Mouse (Mus musculus): ENCODE data around the gene Tmem117. TPM values are rescaled to one million over a fixed set of nuclear protein-coding genes. Genes with fewer than 3 reads are reported as not detected.

Gene Tmem117
- polyA plus RNA-seq, 1 experiment from 2014 or later = 2.3 TPM

DNA sequence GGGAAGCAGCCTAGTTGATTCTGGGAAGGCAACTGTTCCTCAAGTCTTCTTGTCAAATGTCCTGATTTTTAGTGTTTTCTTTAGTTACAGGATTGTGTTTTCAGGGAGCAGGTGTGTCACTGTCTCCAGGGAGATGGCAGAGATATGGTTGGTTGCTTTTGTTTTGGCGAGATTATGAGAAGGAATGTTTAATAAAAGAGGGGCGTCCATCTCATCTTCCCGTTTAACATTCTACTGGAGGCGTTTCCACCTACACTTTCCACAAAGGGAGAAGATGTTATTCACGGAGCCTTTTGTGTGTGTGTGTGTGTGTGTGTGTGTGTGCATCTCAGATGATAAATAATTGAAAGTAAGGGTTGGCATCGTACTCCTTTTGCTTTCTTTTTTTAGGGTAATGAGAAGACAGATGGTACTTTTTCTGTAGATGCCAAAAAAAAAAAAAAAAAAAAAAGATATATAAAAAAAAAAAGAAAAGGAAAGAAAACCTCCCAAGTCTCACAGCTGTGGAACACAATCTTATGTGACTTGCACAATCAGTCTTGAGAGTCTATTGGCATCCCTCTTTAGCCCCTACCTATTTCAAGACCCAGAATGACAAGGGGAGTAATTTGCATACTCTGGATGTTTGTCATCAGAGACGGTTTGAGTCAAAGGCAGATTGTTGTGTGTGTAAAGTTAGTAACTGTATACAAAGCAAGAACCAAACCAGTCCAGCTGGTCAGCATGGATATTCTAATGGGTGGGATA is 142.0 kb downstream of the Tmem117 start:
- DNase-seq (ENCODE audit: low spot score) = peak; percentile 65

GRCm38 (mm10) chr15:94771691-94772090 is 142.7 kb downstream of the Tmem117 start:
- peaks cover 5% of the 10 kb centered on the region; the same call in 1 of the 2 replicates for H3K4me1 ChIP-seq (ENCODE audit: control insufficient read depth, insufficient read depth, low read length)
- DNase-seq (ENCODE audit: low spot score) (peak; percentile 63), ATAC-seq (0 out of 2 replicates have a peak, but pooled peaks have one; percentile 19)
- no peak overlapping the region for H3K4me3 ChIP-seq (ENCODE audit: low read depth, low read length)
- H3K9me3 ChIP-seq (replicated peaks; ENCODE audit: control insufficient read depth, low read length) = 0 out of 2 replicates have a peak, but pooled peaks cover 3% of the 10 kb centered on the region
- H3K4me2 ChIP-seq (ENCODE audit: low read length) = no peak overlapping the region
- H3K27ac ChIP-seq (ENCODE audit: low read depth, low read length) = no peak overlapping the region
- no peaks in the 10 kb centered on the region for H3K36me3 ChIP-seq (ENCODE audit: control insufficient read depth, insufficient read depth, low read length)
- 63% methylated on average over 19 of the region's 19 CpGs for WGBS
- H3K9ac ChIP-seq (ENCODE audit: low read length) = no peak overlapping the region
- H3K27me3 ChIP-seq (replicated peaks; ENCODE audit: control insufficient read depth, insufficient read depth, low read length) = no peaks in the 10 kb centered on the region

More for the DNA sequence above, 142.0 kb downstream of the Tmem117 start:
- H3K4me1 ChIP-seq (ENCODE audit: control insufficient read depth, insufficient read depth, low read length) = peaks cover 3% of the 10 kb centered on the region; the same call in 1 of the 2 replicates
- no peak overlapping the region for H3K27ac ChIP-seq (ENCODE audit: low read depth, low read length)
- H3K9me3 ChIP-seq (replicated peaks; ENCODE audit: control insufficient read depth, low read length) = 0 out of 2 replicates have a peak, but pooled peaks cover 3% of the 10 kb centered on the region
- ATAC-seq = no peak
- 58% methylated on average over 7 of the region's 7 CpGs for WGBS
- H3K4me3 ChIP-seq (ENCODE audit: low read depth, low read length) = no peak overlapping the region
- H3K4me2 ChIP-seq (ENCODE audit: low read length) = no peak overlapping the region
- H3K36me3 ChIP-seq (ENCODE audit: control insufficient read depth, insufficient read depth, low read length) = no peaks in the 10 kb centered on the region
- H3K9ac ChIP-seq (ENCODE audit: low read length) = no peak overlapping the region
- no peaks in the 10 kb centered on the region for H3K27me3 ChIP-seq (replicated peaks; ENCODE audit: control insufficient read depth, insufficient read depth, low read length)

DNA sequence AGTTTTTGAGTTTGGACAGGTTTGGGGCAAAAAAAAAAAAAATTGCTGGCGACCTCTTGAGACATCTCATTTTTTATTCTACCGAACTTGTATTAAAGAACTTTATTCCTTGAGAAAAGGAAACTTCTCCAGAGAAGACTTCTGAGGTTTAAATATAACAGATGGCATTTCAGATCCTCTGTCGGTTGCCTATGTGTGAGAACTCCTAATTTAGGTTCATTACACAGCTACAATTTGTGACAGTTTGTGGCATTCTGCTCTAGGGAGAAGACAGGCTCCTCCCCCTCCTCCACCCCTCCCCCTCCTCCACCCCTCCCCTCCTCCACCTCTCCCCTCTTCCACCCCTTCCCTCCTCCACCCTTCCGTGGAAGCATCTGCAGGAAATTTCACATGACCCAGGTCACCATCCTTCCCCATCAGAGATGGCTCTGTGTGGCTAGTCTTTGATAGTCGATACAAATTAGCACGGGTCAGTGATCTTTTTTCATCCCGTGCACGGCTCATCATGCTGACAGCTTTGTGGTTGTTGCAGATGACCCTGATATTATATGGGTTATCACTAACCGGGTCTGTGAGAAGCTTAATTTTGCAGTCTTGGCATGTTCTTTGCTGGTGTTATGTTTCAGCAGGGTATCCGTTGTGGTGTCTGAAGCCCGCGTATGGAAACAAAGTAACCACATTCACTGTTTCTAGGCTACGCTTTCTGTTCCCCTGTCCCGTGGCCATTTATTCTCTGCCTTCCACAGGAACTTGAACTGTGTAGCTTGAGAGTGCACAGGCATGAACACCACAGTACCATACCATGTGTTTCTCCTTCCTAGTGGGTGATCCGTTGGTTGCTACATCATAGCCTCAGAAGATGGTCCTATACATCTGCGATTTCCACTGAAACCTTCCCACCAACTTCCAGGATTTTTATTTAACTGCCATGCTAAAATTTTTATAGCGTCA is 147.4 kb downstream of the Tmem117 start:
- Histone ChIP-seq H3K9ac (ENCODE audit: low read length) (no peak overlapping the region), H3K9me3 (replicated peaks; ENCODE audit: control insufficient read depth, low read length) (0 out of 2 replicates have a peak, but pooled peaks cover 3% of the 10 kb centered on the region), H3K36me3 (ENCODE audit: control insufficient read depth, insufficient read depth, low read length) (no peaks in the 10 kb centered on the region), H3K4me2 (ENCODE audit: low read length) (no peak overlapping the region), H3K27me3 (replicated peaks; ENCODE audit: control insufficient read depth, insufficient read depth, low read length) (no peaks in the 10 kb centered on the region), H3K4me3 (ENCODE audit: low read depth, low read length) (no peak overlapping the region), H3K4me1 (ENCODE audit: control insufficient read depth, insufficient read depth, low read length) (peaks cover 2% of the 10 kb centered on the region; the same call in 1 of the 2 replicates), H3K27ac (ENCODE audit: low read depth, low read length) (no peak overlapping the region)
- ATAC-seq (peak; percentile 46; the same call in 1 of the 2 replicates), DNase-seq (ENCODE audit: low spot score) (peak; percentile 58)
- 65% methylated on average over 17 of the region's 17 CpGs for WGBS

- no peak overlapping the region for H3K4me3 ChIP-seq (ENCODE audit: low read depth, low read length)
- WGBS = 62% methylated on average over 1 of the region's 1 CpGs
- no peaks in the 10 kb centered on the region for H3K9me3 ChIP-seq (replicated peaks; ENCODE audit: control insufficient read depth, low read length)
- no peaks in the 10 kb centered on the region for H3K36me3 ChIP-seq (ENCODE audit: control insufficient read depth, insufficient read depth, low read length)
- H3K27me3 ChIP-seq (replicated peaks; ENCODE audit: control insufficient read depth, insufficient read depth, low read length) = no peaks in the 10 kb centered on the region
- H3K4me1 ChIP-seq (ENCODE audit: control insufficient read depth, insufficient read depth, low read length) = no peaks in the 10 kb centered on the region
- H3K9ac ChIP-seq (ENCODE audit: low read length) = no peak overlapping the region
- H3K4me2 ChIP-seq (ENCODE audit: low read length) = no peak overlapping the region
- ATAC-seq = no peak
- H3K27ac ChIP-seq (ENCODE audit: low read depth, low read length) = no peak overlapping the region
- peak; percentile 22 for DNase-seq (ENCODE audit: low spot score)
These were observed 152.5 kb downstream of the Tmem117 start for GRCm38 (mm10) chr15:94781556-94781955.

DNA sequence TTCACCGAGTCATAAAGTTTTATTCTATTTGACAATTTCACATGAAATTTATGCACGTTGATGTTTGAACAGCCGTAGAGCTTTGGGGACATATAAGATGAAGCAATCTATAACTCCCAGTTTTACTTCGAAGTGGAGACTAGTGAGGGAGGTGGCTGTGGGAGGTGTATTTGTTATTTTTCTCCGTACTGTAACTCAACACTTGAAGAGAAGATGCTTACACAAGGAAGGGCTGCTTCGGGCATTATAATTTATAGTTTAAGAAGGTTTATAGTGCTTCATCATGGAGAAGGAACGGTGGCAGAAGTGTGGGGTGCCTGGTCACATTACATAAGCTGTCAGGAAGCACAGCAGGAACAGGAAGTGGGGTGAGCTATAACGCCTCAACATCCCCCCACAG is 164.4 kb downstream of the Tmem117 start:
- no peaks in the 10 kb centered on the region for H3K9me3 ChIP-seq (replicated peaks; ENCODE audit: control insufficient read depth, low read length)
- WGBS = 95% methylated on average over 8 of the region's 8 CpGs
- no peak overlapping the region for H3K27ac ChIP-seq (ENCODE audit: low read depth, low read length)
- no peak overlapping the region for H3K4me2 ChIP-seq (ENCODE audit: low read length)
- DNase-seq (ENCODE audit: low spot score) (no peak), ATAC-seq (no peak)
- H3K4me1 ChIP-seq (ENCODE audit: control insufficient read depth, insufficient read depth, low read length) = no peaks in the 10 kb centered on the region
- H3K9ac ChIP-seq (ENCODE audit: low read length) = no peak overlapping the region
- H3K27me3 ChIP-seq (replicated peaks; ENCODE audit: control insufficient read depth, insufficient read depth, low read length) = no peaks in the 10 kb centered on the region
- H3K36me3 ChIP-seq (ENCODE audit: control insufficient read depth, insufficient read depth, low read length) = no peaks in the 10 kb centered on the region
- H3K4me3 ChIP-seq (ENCODE audit: low read depth, low read length) = no peak overlapping the region

DNA sequence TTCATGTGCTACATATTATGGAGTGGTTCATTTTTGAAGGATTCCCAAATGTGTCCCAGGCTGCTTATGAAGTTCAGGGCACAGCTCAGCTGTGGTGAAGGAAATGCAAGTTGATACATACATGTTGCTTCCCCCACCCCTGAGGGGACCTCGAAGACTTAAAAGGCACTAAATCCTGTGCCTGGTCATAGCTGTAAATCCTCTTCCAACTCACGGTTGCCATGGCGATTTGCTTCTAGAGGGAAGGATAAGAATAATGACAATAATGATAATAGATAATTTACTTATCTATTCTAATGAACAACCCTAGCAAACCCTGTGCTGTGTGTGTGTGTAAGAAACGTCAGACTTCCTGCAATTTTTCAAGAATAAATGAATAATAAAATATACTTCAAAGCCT is 166.5 kb downstream of the Tmem117 start:
- H3K27me3 ChIP-seq (replicated peaks; ENCODE audit: control insufficient read depth, insufficient read depth, low read length) = no peaks in the 10 kb centered on the region
- ATAC-seq = no peak
- DNase-seq (ENCODE audit: low spot score) = peak; percentile 35
- no peak overlapping the region for H3K4me3 ChIP-seq (ENCODE audit: low read depth, low read length)
- H3K9me3 ChIP-seq (replicated peaks; ENCODE audit: control insufficient read depth, low read length) = no peaks in the 10 kb centered on the region
- H3K9ac ChIP-seq (ENCODE audit: low read length) = no peak overlapping the region
- H3K4me1 ChIP-seq (ENCODE audit: control insufficient read depth, insufficient read depth, low read length) = no peaks in the 10 kb centered on the region
- 62% methylated on average over 4 of the region's 4 CpGs for whole genome bisulfite sequencing
- no peak overlapping the region for H3K27ac ChIP-seq (ENCODE audit: low read depth, low read length)
- H3K4me2 ChIP-seq (ENCODE audit: low read length) = no peak overlapping the region
- H3K36me3 ChIP-seq (ENCODE audit: control insufficient read depth, insufficient read depth, low read length) = no peaks in the 10 kb centered on the region

DNA sequence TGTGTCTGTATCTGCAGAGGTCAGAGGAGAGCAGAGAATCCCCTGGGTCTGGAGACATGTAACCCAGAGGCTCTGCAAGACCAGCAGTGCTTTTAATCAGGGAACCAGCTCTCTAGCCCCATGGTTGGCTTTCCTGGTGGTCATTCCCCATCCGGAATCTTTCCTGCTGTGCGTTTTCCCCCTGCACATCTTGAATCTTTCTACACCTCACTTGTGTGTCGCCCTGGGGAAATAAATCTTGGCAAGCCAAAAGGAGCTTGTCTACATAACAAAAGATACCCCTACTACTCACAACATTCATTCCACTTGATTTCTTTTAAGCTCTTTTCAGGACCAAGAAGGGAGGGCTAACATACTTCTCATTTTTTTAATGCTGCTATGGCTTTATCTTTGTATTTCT is 169.2 kb downstream of the Tmem117 start:
- 5% methylated on average over 3 of the region's 3 CpGs for WGBS
- DNase-seq (ENCODE audit: low spot score) (peak; percentile 36), ATAC-seq (no peak)
- H3K9ac ChIP-seq (ENCODE audit: low read length) = no peak overlapping the region
- no peak overlapping the region for H3K4me3 ChIP-seq (ENCODE audit: low read depth, low read length)
- H3K9me3 ChIP-seq (replicated peaks; ENCODE audit: control insufficient read depth, low read length) = no peaks in the 10 kb centered on the region
- no peaks in the 10 kb centered on the region for H3K36me3 ChIP-seq (ENCODE audit: control insufficient read depth, insufficient read depth, low read length)
- no peak overlapping the region for H3K27ac ChIP-seq (ENCODE audit: low read depth, low read length)
- H3K4me1 ChIP-seq (ENCODE audit: control insufficient read depth, insufficient read depth, low read length) = peaks cover 5% of the 10 kb centered on the region
- no peak overlapping the region for H3K4me2 ChIP-seq (ENCODE audit: low read length)
- H3K27me3 ChIP-seq (replicated peaks; ENCODE audit: control insufficient read depth, insufficient read depth, low read length) = no peaks in the 10 kb centered on the region

DNA sequence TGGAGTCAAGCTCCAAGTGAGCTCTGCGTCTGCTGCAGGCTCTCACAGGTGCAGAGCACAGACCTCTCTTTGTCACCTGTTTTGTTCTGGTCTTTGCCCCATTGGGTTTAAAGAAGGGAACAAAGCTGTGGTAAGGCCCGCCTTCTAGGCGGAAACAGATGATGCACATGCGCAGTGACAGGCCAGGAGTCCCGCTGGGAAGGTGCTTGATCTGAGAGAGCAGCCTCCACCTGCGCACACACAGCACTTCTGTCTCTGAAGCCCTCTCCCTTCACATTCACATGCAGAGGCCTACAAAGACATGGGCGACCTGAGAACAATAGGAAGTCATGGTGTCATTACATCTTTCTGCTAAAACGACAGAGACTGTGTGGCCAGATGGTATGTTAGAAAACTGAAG is 172.4 kb downstream of the Tmem117 start:
- Histone ChIP-seq H3K4me1 (ENCODE audit: control insufficient read depth, insufficient read depth, low read length) (peaks cover 6% of the 10 kb centered on the region), H3K9me3 (replicated peaks; ENCODE audit: control insufficient read depth, low read length) (no peaks in the 10 kb centered on the region), H3K4me3 (ENCODE audit: low read depth, low read length) (no peak overlapping the region), H3K4me2 (ENCODE audit: low read length) (no peak overlapping the region), H3K27ac (ENCODE audit: low read depth, low read length) (no peak overlapping the region), H3K27me3 (replicated peaks; ENCODE audit: control insufficient read depth, insufficient read depth, low read length) (no peaks in the 10 kb centered on the region), H3K36me3 (ENCODE audit: control insufficient read depth, insufficient read depth, low read length) (no peaks in the 10 kb centered on the region), H3K9ac (ENCODE audit: low read length) (no peak overlapping the region)
- WGBS = 73% methylated on average over 8 of the region's 8 CpGs
- DNase-seq (ENCODE audit: low spot score) = no peak
- ATAC-seq = no peak

Measured in forebrain, embryonic 14.5 days (tissue).